Mouse (Mus musculus) gastrocnemius, postnatal 14 days (tissue): ENCODE results near the gene Gm49322. TPM values are rescaled to one million over a fixed set of nuclear protein-coding genes. Genes with fewer than 3 reads are reported as not detected.

ENCODE experiments used
- microRNA-seq, 2 experiments: library from miRNA; unstranded; fragments of <30 nt; microRNA quantifications; one replicate each; pipeline ENCODE4 v1.2.0; 2021
- total RNA-seq, 2 experiments: library from RNA; stranded (reverse); gene quantifications; 2 replicates each; pipeline ENCODE4 v1.2.3; 2021

Gm49322 gene
- total RNA-seq, 2 experiments from 2014 or later: 0.18 to 0.27 TPM

Small RNAs within 50 kb of the gene (microRNA-seq; reads per million reads assigned to microRNA genes)
- gene Mir6912: 0 reads per million in 2 experiments

Other genes with a start within 250 kb of the Gm49322 start
- under 1 TPM; 0.12 to 0.13 TPM for gene Plk5, start 249.6 kb upstream of the Gm49322 start, total RNA-seq
- gene Mex3d, start 218.4 kb upstream of the Gm49322 start, total RNA-seq: 1 to 10 TPM; 5.2 to 6.0 TPM
- gene Mbd3, start 206.5 kb upstream of the Gm49322 start, total RNA-seq: 100 to 1,000 TPM in 1 of 2 experiments, 10 to 100 TPM in 1; 81.0 to 102 TPM
- gene Uqcr11, start 199.2 kb upstream of the Gm49322 start, total RNA-seq: 100 to 1,000 TPM; 793 to 884 TPM
- 10 to 100 TPM; 18.1 to 24.6 TPM for gene Tcf3, start 172.4 kb upstream of the Gm49322 start, total RNA-seq
- not detected for gene Onecut3, start 111.2 kb upstream of the Gm49322 start, total RNA-seq
- not detected for gene Atp8b3, start 66.9 kb upstream of the Gm49322 start, total RNA-seq
- gene Rexo1, start 44.5 kb upstream of the Gm49322 start, total RNA-seq: 10 to 100 TPM in 1 of 2 experiments, 1 to 10 TPM in 1; 9.8 to 11.1 TPM
- 1 to 10 TPM; 2.1 to 2.7 TPM for gene Klf16, start 28.7 kb upstream of the Gm49322 start, total RNA-seq
- gene Abhd17a, start 15.7 kb upstream of the Gm49322 start, total RNA-seq: 10 to 100 TPM; 55.8 to 57.1 TPM
- gene Scamp4, start 3.1 kb upstream of the Gm49322 start, total RNA-seq: 10 to 100 TPM; 18.3 to 22.0 TPM
- 1 to 10 TPM; 1.2 to 1.5 TPM for gene Adat3, start 3.1 kb upstream of the Gm49322 start, total RNA-seq
- 100 to 1,000 TPM in 1 of 2 experiments, 10 to 100 TPM in 1; 94.3 to 105 TPM for gene Csnk1g2, start 16.8 kb downstream of the Gm49322 start, total RNA-seq
- gene Btbd2, start 51.0 kb downstream of the Gm49322 start, total RNA-seq: 10 to 100 TPM; 30.1 to 34.4 TPM
- gene Mknk2, start 72.1 kb downstream of the Gm49322 start, total RNA-seq: 100 to 1,000 TPM; 167 to 186 TPM
- 1 to 10 TPM; 5.5 to 7.4 TPM for gene Mob3a, start 96.0 kb downstream of the Gm49322 start, total RNA-seq
- gene Izumo4, start 96.2 kb downstream of the Gm49322 start, total RNA-seq: 1 to 10 TPM; 3.2 to 3.5 TPM
- gene Ap3d1, start 136.2 kb downstream of the Gm49322 start, total RNA-seq: 10 to 100 TPM; 23.7 to 25.2 TPM
- gene Dot1l, start 149.2 kb downstream of the Gm49322 start, total RNA-seq: 10 to 100 TPM; 25.5 to 26.1 TPM
- 10 to 100 TPM; 23.6 to 30.0 TPM for gene Sf3a2, start 192.2 kb downstream of the Gm49322 start, total RNA-seq
- gene Plekhj1, start 192.6 kb downstream of the Gm49322 start, total RNA-seq: 10 to 100 TPM; 21.4 to 23.1 TPM
- gene Amh, start 199.2 kb downstream of the Gm49322 start, total RNA-seq: under 1 TPM in 1 of 2 experiments, not detected in 1; 0.25 TPM
- 100 to 1,000 TPM; 345 to 379 TPM for gene Jsrp1, start 207.5 kb downstream of the Gm49322 start, total RNA-seq
- gene Oaz1, start 220.6 kb downstream of the Gm49322 start, total RNA-seq: 100 to 1,000 TPM; 787 to 812 TPM
- 10 to 100 TPM; 11.3 to 24.5 TPM for gene Lingo3, start 238.0 kb downstream of the Gm49322 start, total RNA-seq
- 10 to 100 TPM; 24.5 to 27.7 TPM for gene Lsm7, start 249.2 kb downstream of the Gm49322 start, total RNA-seq
- gene Sppl2b, start 249.3 kb downstream of the Gm49322 start, total RNA-seq: 10 to 100 TPM; 24.0 to 28.1 TPM